Mouse (Mus musculus): ENCODE measurements around the gene Ube2g2.
"Not testable (repeated sequence)": the region's sequence is repeated elsewhere in the genome, so short reads cannot be mapped to it uniquely, and the experiment has no call there.

The Ube2g2 gene

DNA sequence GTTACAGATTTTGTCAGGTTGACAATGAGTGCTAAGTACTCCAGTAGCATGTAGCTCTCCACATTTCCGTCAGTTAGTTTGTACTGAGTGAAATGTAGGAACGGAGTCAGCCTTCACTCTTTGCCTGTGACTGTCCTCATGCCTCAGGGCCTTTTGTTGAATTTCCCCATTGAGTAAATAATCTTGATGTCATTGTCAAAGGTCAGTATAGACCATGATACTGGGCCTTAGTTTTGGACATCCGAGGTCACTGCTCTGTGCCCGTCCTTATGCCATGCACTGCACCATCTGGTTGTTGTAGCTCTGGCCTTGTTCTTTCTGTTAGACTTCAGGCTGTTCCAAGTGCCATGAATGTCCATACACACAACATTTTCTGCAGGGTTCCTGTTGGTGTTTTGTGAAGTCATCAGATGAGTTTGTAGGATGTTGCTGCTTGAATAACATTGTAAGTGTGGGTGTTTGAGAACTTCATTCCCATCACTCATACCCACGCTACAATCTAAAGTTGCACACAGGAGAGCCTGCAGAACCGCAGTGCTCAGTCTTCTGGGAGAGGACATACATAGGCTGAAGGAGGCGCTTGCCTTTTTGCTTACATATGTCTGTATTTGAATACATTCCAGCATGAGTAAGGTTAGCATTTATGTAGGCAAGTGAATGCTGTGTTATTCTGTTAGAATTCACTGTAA is 14.3 kb downstream of the Ube2g2 start:
- DNase-seq (ENCODE audit: extremely low read depth, insufficient read length, low spot score), result no peak

DNA sequence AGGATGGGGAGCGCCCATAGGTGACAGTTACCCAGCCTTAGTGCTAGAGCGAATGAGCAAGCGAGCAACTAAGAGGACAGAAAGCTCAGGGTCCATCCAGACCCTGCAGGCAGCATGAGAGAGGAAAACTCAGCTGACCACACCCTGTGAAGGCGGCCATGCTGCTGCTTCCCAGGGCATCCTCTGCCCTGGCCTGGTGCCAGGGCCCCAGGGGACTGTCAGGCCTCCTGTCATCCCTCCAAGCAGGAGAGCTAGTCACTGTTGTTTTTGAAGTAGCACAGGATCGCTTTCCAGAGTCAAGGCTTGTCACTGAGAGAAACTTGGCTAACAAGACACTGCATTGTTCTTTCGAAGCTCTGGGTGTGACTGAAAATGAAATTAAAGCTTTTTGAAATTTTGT is 16.9 kb downstream of the Ube2g2 start:
- DNase-seq (ENCODE audit: extremely low read depth, insufficient read length, low spot score), result peak; percentile 44

DNA sequence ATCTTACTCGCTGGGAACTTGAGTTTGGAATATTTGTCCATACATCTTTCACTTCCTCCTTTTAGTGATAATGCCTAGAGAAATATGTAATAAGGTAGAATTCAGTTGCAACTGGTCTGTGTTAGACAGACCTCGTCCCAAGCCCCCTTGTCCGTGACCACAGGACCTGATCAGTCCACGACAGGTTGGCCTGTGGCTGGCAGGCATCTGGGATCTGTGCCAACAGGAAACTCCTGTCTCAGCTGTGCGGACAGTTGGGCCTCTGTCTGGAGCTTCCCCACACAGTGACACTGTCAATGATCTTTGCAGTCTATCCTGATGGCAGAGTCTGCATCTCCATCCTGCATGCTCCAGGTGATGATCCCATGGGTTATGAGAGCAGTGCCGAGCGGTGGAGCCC is 21.1 kb downstream of the Ube2g2 start:
- DNase-seq (ENCODE audit: extremely low read depth, insufficient read length, low spot score), result no peak

DNA sequence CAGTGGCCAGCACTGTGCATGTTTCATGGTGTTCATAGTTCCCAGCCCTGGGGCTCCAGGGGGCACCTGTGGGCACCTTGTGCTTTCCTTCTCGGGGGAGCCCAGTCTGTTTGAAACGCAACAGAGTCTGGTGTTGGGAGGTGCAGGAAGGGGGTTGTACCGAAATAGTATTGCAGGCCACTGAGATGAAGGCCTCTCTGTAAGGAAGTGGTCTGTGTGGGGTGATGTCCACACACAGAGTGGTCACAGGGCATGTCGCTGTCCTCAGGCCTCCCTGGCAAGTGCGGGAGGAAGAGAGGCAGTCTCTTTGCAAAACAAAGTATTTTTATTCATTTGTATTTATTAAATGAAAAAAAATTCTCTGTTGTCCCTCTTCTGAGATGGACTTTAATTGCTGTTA is 23.5 kb downstream of the Ube2g2 start:
- no peak for DNase-seq (ENCODE audit: extremely low read depth, insufficient read length, low spot score)

DNA sequence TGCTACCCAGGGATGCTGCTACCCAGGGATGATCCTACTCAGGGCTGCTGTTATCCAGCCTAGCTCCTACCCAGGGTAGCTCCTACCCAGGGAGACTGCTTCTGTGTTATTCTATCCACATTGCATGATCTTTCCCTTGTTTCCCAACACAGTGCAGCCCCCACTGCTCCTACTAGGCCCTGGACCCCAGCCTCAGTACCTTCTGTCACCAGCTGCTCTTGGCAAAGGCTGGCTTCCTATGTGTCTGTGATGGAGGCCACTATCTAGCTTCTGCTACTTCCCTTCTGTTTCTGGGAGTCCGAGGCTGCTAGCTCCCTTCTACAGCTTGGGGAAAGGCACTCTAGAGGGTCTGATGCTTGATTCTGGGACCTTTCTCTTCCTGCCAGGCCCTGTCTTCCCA is 25.4 kb downstream of the Ube2g2 start:
- no peak for DNase-seq (ENCODE audit: extremely low read depth, insufficient read length, low spot score)

DNA sequence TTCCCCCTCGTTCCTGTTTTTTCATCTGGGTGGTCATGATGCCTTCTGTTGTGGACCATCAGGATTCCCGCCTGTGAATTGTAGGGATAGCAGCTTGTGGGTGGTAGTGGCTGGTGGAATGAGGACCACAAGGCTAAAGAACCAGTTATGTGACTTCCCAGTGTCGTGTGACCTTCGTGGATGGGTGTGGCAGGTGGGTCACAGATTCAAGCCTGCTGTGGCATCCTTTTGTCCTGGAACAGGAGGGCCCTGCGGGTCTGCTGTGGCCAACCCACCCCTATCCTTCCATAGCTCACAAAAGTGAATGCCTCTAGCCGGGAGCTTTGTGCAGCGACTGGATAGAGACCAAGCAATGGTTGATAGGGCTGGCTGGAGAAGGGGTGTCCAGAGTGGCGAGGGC is 25.8 kb downstream of the Ube2g2 start:
- no peak for DNase-seq (ENCODE audit: extremely low read depth, insufficient read length, low spot score)

DNA sequence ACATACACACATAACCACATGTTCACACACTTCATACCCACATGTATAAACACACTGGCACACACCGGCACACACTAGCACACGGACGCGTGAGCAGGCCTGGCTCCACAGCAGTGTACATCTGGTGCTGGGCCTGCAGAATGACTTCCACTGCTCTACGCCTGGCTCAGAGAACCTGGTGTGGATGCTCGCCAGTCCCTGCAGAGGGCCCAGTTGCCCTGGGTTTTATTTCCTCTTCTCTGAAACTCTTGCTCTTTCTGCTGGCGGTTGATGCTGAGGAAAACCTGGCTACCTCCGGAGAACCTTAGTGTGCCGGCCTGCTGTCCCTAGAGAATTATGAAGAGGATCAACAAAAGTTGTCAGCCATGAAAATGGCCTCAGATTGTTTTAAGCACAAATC is 30.0 kb downstream of the Ube2g2 start:
- no peak for DNase-seq (ENCODE audit: extremely low read depth, insufficient read length, low spot score)

DNA sequence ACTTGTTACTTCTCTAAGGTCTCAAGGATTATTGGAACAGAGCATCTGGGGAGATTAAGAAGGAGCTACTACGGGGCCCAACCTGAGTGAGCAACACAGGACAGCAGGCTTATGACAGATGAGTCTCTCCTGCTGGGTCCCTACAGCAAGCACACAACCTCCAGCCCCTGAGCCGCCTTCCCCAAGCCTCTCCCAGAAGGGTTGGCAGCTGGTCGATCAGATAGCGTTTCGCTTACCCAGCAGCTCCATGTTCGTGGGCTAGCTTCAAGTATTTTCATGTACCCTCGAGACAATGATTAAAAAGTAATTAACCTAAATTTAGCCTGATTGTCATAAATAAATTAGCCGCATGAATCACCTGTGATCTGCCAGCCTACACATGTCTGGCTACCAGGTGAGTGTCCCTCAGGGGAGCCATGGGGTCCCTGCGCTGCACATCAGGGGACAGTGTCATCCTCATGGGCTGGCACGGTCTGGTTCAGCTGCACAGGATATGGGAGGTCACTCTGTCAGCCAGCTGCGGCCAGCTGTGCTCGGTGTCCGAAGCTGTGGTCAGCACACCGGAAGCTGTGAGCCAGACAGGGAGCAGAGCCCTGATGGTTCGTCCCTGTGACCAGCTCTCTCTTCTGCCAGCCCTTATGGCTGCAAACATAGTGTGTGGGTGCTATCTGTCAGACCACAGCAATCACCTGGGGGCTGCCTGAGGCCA is 36.4 kb downstream of the Ube2g2 start:
- no peak for DNase-seq (ENCODE audit: extremely low read depth, insufficient read length, low spot score)

DNA sequence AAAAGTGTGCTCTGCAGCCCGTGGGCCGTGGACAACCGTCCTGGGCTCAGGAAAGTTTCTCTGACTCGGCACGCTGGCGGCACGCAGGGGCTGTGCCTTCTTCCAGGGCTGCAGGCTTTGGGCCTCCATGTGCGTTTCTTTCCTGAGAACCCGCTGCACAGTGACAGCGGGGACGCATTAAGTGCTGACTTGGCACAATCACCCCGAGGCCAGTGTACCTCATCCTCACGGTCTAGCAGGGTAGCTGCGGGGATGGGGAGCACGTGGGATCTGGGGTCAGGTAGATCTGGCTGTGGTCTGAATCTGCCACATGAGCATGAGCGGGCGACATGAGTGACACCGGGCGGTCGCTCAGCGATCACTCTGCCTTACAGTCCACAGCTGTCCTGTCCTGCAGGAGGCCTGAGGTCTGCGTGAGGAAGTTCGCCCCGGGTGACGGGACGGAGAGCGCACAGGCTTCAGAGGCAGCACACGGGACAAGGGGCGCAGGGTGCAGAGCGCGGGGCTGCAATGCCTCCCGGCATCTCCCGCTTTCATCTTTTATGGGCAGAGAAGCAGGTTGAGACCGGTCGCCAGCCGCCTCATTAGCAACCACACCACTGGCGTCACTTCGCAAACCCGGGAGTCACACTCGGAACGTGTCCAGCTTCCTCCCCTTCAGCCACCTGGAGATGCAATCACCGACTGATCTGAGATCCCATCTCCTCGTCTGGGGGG is 42.0 kb downstream of the Ube2g2 start:
- no peak for DNase-seq (ENCODE audit: extremely low read depth, insufficient read length, low spot score)

DNA sequence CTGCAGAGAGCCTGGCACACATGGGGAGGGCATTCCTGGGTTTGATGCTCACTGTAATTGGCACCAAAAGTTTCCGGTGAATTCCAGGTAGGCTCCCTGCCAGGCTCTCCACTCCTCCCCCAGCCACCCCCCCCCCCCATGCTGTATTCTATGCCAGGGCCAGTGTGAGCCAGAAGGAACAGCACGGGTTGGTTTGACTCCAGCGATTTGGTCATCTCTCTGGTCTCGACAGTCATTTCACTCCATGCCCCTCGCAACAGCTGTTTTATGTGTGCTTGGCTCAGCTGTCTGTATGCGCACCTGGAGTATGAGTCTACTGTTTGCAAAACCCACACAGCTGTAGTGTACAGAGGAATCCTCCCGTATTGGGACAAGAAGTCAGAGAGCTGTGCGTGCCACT is 44.3 kb downstream of the Ube2g2 start:
- peak; percentile 58 for DNase-seq (ENCODE audit: extremely low read depth, insufficient read length, low spot score)

DNA sequence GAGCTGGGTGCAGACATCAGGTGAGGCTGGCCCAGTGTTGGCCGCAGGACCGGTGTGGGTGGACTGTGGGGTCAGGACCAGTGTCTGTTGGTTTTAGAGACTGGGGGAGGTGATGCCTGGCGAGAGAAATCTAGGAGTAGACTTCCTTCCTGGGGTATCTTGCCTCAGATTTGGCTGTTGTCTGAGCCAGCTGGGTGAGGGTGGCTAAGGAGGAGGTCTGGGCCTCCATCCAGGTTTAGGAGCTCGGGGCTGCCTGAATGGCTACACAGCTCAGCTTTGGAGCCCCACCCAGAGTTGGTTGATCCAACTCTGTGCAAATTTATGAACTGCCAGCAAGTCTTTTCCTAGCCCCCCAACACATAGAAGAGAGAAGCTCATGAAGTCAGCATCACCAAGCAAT is 45.3 kb downstream of the Ube2g2 start:
- DNase-seq (ENCODE audit: extremely low read depth, insufficient read length, low spot score), result no peak

DNA sequence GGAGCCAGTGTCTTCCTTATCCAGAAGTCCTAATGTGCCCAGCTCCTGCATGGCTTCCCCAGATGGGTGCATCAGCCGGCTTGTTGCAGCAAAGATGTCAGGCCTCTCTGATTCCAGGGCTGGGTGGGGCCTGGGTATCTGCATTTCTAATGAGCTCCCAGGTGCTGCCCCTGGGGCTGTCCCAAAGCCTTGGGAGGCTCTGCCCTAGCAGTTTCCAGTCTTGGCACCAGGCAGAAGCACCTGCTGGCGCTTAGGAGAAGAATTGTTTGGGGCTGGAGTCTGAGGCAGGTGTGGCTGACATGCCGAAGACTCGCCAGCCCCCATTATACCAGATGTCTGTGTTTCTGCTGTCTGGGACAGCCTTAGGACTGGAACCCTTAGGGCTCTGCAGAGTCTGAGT is 48.6 kb downstream of the Ube2g2 start:
- no peak for DNase-seq (ENCODE audit: extremely low read depth, insufficient read length, low spot score)

DNA sequence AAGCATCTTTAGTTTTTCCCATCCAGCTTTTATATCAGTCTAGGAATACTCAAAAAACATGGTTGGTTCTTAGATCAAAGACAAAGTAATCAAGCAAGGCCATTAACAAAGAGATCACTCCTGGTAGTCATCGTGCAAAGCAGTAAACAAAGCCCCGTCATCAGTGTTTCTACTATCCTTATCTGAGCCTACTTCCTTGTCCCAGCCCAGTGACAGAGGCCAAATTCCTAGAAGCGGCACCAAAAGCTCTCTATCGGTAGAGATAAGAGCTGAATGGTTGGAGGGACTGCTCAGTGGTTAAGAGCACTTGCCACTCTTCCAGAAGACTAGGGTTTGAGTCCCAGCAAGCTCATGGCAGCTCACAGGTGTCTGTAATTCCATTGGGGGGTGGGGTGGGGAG is 49.4 kb downstream of the Ube2g2 start:
- no peak for DNase-seq (ENCODE audit: extremely low read depth, insufficient read length, low spot score)

DNA sequence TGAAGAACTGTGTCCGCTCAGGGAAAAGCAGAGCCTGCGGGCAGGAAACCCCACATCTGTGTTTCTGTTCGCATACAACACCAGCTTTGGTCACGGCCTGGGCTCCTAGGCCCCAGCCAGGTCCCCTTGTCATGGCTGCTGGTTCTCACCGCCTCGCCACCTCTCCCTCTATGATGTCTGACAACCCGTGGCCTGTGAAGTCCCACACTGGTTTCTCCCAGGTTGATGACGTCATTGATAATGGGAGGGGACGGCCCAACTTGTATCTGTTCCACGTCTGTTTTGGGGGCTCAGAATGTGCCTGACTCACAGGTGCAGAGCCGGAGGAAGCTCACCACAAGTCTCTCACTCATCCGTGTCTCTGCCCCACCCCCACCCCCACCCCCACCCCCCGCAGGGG is 51.7 kb downstream of the Ube2g2 start:
- no peak for DNase-seq (ENCODE audit: extremely low read depth, insufficient read length, low spot score)

DNA sequence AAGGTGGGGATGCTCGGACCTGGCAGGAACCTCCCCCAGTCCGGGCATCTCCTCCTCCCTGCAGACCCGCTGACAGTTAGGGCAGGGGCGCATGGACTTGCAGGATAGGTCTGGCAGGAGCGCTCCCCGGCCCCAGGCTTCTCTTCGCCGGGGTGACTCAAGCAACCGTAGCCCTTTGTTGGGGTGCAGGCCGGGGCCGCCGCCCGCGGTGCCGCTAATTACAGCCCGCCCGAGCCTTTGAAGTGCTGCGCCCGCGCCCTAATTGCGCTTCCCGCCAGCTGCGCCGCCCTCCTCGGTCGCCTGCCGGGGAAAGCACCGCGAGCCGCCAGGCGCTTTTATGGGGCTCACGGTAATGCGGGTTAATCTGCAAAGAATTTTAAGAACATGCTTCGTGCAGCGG is 55.5 kb downstream of the Ube2g2 start:
- DNase-seq (ENCODE audit: extremely low read depth, insufficient read length, low spot score), result no peak

DNA sequence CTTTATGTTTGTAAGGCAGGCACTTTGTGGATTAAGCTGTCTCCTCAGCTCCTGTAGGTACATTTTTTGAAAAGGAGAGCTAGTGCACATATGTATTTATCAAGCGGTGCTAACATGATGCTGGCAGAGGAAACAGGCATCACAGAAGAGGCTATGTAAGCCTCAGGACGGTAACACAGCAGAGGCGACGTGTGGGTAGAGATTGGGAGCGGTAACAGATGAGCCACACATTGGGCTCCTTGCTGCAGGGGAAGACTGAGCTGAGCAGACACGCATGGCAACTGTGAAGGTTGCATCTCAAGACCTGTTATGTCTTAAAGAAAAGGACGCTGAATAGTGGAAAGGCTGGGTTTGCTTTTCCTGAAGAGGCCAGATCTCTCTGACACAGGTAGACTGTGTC is 60.9 kb downstream of the Ube2g2 start:
- DNase-seq (ENCODE audit: extremely low read depth, insufficient read length, low spot score), result no peak

DNA sequence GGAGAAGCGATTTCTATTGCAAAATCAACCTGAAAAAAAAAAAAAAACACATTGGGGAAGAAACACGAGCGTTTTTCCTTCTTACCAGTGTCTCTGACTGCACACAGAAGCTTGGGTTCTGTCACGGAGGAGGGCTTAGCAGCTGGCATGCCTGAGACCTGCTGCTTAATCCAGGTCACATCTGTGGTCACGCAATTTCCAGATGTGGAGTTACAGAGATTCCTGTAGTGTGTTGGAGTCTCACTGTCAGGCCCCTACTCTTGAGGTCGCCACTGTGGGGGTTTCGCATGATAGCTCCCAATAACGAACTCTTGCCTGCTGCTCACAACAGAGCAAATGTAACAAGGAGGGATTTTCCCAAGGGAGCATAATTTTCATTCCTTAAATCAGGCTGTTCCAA is 62.1 kb downstream of the Ube2g2 start:
- no peak for DNase-seq (ENCODE audit: extremely low read depth, insufficient read length, low spot score)

DNA sequence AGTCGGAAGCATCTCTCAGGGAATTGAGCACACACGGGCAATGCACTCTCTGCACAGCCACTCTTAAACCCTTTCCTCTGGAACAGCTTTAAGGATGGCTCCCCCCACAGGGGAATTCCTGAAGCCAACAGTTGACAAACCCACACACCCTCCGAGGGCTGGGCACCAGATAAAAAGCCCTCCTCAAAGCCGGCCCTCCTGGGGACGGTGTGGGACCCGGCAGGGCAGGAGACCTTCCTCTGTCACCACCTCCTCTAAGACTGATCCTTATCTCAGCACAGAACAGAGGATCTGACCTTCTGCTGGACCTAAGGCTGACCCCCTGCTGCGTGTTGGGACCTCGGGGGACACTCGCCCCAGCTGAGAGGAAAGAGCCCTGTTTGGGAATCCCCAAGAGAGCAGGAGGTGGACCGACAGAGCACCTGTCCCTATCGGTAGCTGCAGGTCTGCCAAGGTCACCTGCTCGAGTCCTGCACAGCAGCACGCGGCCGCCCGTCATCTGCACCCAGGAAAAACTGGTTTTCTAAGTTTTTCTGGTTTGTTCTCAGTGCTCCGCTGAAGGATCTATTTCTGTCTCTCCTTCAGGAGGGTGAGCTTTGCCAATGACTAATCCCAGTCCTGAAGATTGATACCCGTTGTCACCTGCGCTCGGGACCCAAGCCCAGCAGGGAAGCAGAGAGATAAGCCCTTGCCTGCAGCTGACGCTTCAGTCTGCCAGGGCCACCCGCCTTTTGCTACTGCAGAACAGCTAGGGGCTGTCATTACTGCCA is 64.0 kb downstream of the Ube2g2 start, which contains the start of gene Tspear:
Gene Tspear, plus strand, starts transcription at position 675 of the 770 bp plus-strand sequence.
- DNase-seq (ENCODE audit: extremely low read depth, insufficient read length, low spot score), result no peak

DNA sequence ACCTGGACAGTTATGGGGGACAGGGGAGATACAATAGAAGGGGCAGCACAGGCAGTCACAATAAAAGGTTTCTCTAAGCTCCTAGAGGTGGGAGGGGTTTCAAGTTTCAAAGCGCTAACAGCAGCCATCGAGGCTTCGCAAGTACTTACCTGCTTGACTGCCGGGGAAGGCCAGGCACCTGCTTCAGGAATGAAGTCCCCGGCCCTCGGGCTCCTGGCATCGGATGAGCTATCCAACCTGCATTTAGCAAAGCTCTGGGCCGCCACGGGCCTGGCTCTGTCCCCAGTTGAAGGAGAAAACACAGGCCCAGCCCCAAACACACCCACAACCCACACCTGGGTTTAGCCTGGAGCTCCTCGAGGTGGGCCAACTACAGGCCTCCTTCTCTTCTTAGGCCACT is 64.9 kb downstream of the Ube2g2 start:
- DNase-seq (ENCODE audit: extremely low read depth, insufficient read length, low spot score), result no peak

DNA sequence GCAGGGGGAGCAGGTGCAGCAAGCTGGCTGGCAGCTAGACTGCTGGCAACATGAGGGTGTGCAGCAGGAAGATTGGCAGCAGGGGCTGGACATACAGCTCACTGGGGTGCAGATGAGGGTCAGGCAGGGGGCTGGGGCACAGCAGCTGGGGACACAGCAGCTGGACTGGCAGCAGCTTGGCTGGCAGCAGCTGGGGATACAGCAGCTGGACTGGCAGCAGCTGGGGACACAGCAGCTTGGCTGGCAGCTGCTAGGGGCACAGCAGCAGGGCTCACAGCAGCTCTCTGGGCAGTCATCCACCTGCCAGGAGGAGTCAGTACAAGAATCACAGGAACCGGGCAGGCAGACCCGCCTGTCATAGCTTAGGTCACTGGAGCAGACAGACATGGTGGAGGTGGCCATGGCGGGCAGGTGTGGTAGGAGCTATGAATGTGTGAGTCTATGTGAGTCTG is 68.3 kb downstream of the Ube2g2 start, which contains the start of gene Gm19402:
Gene Gm19402, minus strand, starts transcription at position 402 of the 452 bp plus-strand sequence.
- DNase-seq (ENCODE audit: extremely low read depth, insufficient read length, low spot score), result not testable (repeated sequence)

All from 3134 (cell line).